Mouse (Mus musculus) granulocyte monocyte progenitor cell, adult 5-6 weeks (primary cell): Measurements from ENCODE around the gene Ttll13. TPM values are rescaled to one million over a fixed set of nuclear protein-coding genes. Genes with fewer than 3 reads are reported as not detected.

ENCODE experiments used
- ATAC-seq: replicated peaks from 2 replicates; pipeline ENCODE4 v1.8.0; 2016; ENCODE audit warnings: mild to moderate bottlenecking, moderate TSS enrichment, inconsistent platforms; ENCODE audit not compliant: poor library complexity, severe bottlenecking
- total RNA-seq, 2 experiments: library from RNA; stranded (forward) in 1 of 2; stranded (reverse) in 1 of 2; fragments of 200-712, 200-1000 nt in 1 of 2; fragments of >200 nt in 1 of 2; fragmentation: Nextera tagmentation in 1 of 2; gene quantifications; 2 replicates each; pipeline ENCODE4 v1.2.3; 2014 to 2017

The Ttll13 gene
- total RNA-seq, 2 experiments from 2014 or later: not detected

- ATAC-seq: no peak
These were observed 35.2 kb upstream of the Ttll13 start for GRCm38 (mm10) chr7:80210982-80211381.

GRCm38 (mm10) chr7:80213604-80214003 lies 32.6 kb upstream of the Ttll13 start:
- no peak for ATAC-seq

- ATAC-seq: no peak
These were observed 31.7 kb upstream of the Ttll13 start for GRCm38 (mm10) chr7:80214459-80214858.

- peak; percentile 87 for ATAC-seq
These were observed 30.8 kb upstream of the Ttll13 start for GRCm38 (mm10) chr7:80215398-80215797.

GRCm38 (mm10) chr7:80216566-80216965 lies 29.6 kb upstream of the Ttll13 start:
- no peak for ATAC-seq

GRCm38 (mm10) chr7:80218666-80219065 lies 27.5 kb upstream of the Ttll13 start:
- ATAC-seq: no peak

GRCm38 (mm10) chr7:80220237-80220797 lies 25.9 kb upstream of the Ttll13 start:
- ATAC-seq: no peak

GRCm38 (mm10) chr7:80221179-80221750 lies 24.9 kb upstream of the Ttll13 start:
- no peak for ATAC-seq

- ATAC-seq: no peak
These were observed 19.1 kb upstream of the Ttll13 start for GRCm38 (mm10) chr7:80227065-80227464.

- peak; percentile 41 for ATAC-seq
These were observed 16.0 kb upstream of the Ttll13 start for GRCm38 (mm10) chr7:80230196-80230595.

- ATAC-seq: peak; percentile 1; the same call in 1 of the 2 replicates
These were observed 14.1 kb upstream of the Ttll13 start for GRCm38 (mm10) chr7:80231971-80232488.

GRCm38 (mm10) chr7:80232489-80233029 lies 13.6 kb upstream of the Ttll13 start, which contains the start of the genes Cib1 and Gdpgp1:
Gene Cib1 (minus strand): TSS chr7:80232813.
Gene Gdpgp1 (plus strand): TSS chr7:80232865.
- ATAC-seq: peak; percentile 90

GRCm38 (mm10) chr7:80233799-80234198 lies 12.4 kb upstream of the Ttll13 start:
- no peak for ATAC-seq

- no peak for ATAC-seq
These were observed 7.6 kb upstream of the Ttll13 start for GRCm38 (mm10) chr7:80238542-80238941.

- ATAC-seq: no peak
These were observed 4.5 kb upstream of the Ttll13 start for GRCm38 (mm10) chr7:80241661-80242060.

GRCm38 (mm10) chr7:80244851-80245250 lies 1.3 kb upstream of the Ttll13 start:
- ATAC-seq: no peak

- no peak for ATAC-seq
These were observed 683 bp downstream of the Ttll13 start for GRCm38 (mm10) chr7:80246859-80247258.

- no peak for ATAC-seq
These were observed 6.3 kb downstream of the Ttll13 start for GRCm38 (mm10) chr7:80252437-80252836.

GRCm38 (mm10) chr7:80252886-80253285 lies 6.7 kb downstream of the Ttll13 start:
- no peak for ATAC-seq

GRCm38 (mm10) chr7:80255981-80256380 lies 9.8 kb downstream of the Ttll13 start:
- no peak for ATAC-seq

GRCm38 (mm10) chr7:80257706-80258105 lies 11.5 kb downstream of the Ttll13 start:
- no peak for ATAC-seq
